Mouse (Mus musculus): ENCODE results near the gene Grm4. TPM values are rescaled to one million over a fixed set of nuclear protein-coding genes. Genes with fewer than 3 reads are reported as not detected.

Gene Grm4
- polyA plus RNA-seq, 1 experiment from 2014 or later, result not detected

GRCm38 (mm10) chr17:27541984-27542383 is 20.8 kb upstream of the Grm4 start:
- no peaks in the 10 kb centered on the region for H3K27me3 ChIP-seq (ENCODE audit: control insufficient read depth, insufficient read depth, low read depth, low read length)
- H3K4me3 ChIP-seq (ENCODE audit: low read depth, low read length), result no peak overlapping the region
- no peak overlapping the region for H3K4me2 ChIP-seq (ENCODE audit: low read depth, low read length)
- H3K9ac ChIP-seq (ENCODE audit: low read depth, low read length), result no peak overlapping the region
- H3K36me3 ChIP-seq (ENCODE audit: control insufficient read depth, insufficient read depth), result no peaks in the 10 kb centered on the region
- no peaks in the 10 kb centered on the region for H3K4me1 ChIP-seq (ENCODE audit: control insufficient read depth, low read depth, low read length)
- H3K9me3 ChIP-seq (replicated peaks; ENCODE audit: control insufficient read depth, low read length), result no peaks in the 10 kb centered on the region
- 65% methylated on average over 3 of the region's 3 CpGs for WGBS (ENCODE audit: insufficient replicate concordance)
- ATAC-seq (ENCODE audit: low read depth), result no peak
- no peak overlapping the region for H3K27ac ChIP-seq (ENCODE audit: low read length)

- no peak overlapping the region for H3K9ac ChIP-seq (ENCODE audit: low read depth, low read length)
- no peaks in the 10 kb centered on the region for H3K4me1 ChIP-seq (ENCODE audit: control insufficient read depth, low read depth, low read length)
- no peaks in the 10 kb centered on the region for H3K36me3 ChIP-seq (ENCODE audit: control insufficient read depth, insufficient read depth)
- no peaks in the 10 kb centered on the region for H3K27me3 ChIP-seq (ENCODE audit: control insufficient read depth, insufficient read depth, low read depth, low read length)
- H3K9me3 ChIP-seq (replicated peaks; ENCODE audit: control insufficient read depth, low read length), result no peaks in the 10 kb centered on the region
- no peak overlapping the region for H3K4me3 ChIP-seq (ENCODE audit: low read depth, low read length)
- no peak overlapping the region for H3K4me2 ChIP-seq (ENCODE audit: low read depth, low read length)
- WGBS (ENCODE audit: insufficient replicate concordance), result 68% methylated on average over 2 of the region's 2 CpGs
- H3K27ac ChIP-seq (ENCODE audit: low read length), result no peak overlapping the region
- no peak for ATAC-seq (ENCODE audit: low read depth)
These were observed 20.1 kb upstream of the Grm4 start for GRCm38 (mm10) chr17:27541261-27541660.

GRCm38 (mm10) chr17:27534718-27535117 is 13.5 kb upstream of the Grm4 start:
- no peak overlapping the region for H3K27ac ChIP-seq (ENCODE audit: low read length)
- ATAC-seq (ENCODE audit: low read depth), result no peak
- no peaks in the 10 kb centered on the region for H3K36me3 ChIP-seq (ENCODE audit: control insufficient read depth, insufficient read depth)
- no peak overlapping the region for H3K9ac ChIP-seq (ENCODE audit: low read depth, low read length)
- 3% methylated on average over 10 of the region's 10 CpGs for WGBS (ENCODE audit: insufficient replicate concordance)
- no peak overlapping the region for H3K4me3 ChIP-seq (ENCODE audit: low read depth, low read length)
- H3K27me3 ChIP-seq (ENCODE audit: control insufficient read depth, insufficient read depth, low read depth, low read length), result no peaks in the 10 kb centered on the region
- H3K4me2 ChIP-seq (ENCODE audit: low read depth, low read length), result no peak overlapping the region
- peaks cover 6% of the 10 kb centered on the region for H3K4me1 ChIP-seq (ENCODE audit: control insufficient read depth, low read depth, low read length)
- no peaks in the 10 kb centered on the region for H3K9me3 ChIP-seq (replicated peaks; ENCODE audit: control insufficient read depth, low read length)

GRCm38 (mm10) chr17:27533354-27533753 is 12.2 kb upstream of the Grm4 start:
- H3K9me3 ChIP-seq (replicated peaks; ENCODE audit: control insufficient read depth, low read length), result no peaks in the 10 kb centered on the region
- H3K36me3 ChIP-seq (ENCODE audit: control insufficient read depth, insufficient read depth), result no peaks in the 10 kb centered on the region
- WGBS (ENCODE audit: insufficient replicate concordance), result 73% methylated on average over 3 of the region's 3 CpGs
- no peak for ATAC-seq (ENCODE audit: low read depth)
- no peak overlapping the region for H3K27ac ChIP-seq (ENCODE audit: low read length)
- H3K4me3 ChIP-seq (ENCODE audit: low read depth, low read length), result no peak overlapping the region
- H3K4me1 ChIP-seq (ENCODE audit: control insufficient read depth, low read depth, low read length), result peaks cover 6% of the 10 kb centered on the region
- no peaks in the 10 kb centered on the region for H3K27me3 ChIP-seq (ENCODE audit: control insufficient read depth, insufficient read depth, low read depth, low read length)
- H3K9ac ChIP-seq (ENCODE audit: low read depth, low read length), result no peak overlapping the region
- no peak overlapping the region for H3K4me2 ChIP-seq (ENCODE audit: low read depth, low read length)

GRCm38 (mm10) chr17:27532095-27532494 is 10.9 kb upstream of the Grm4 start:
- Histone ChIP-seq H3K9ac (ENCODE audit: low read depth, low read length) (no peak overlapping the region), H3K27ac (ENCODE audit: low read length) (no peak overlapping the region), H3K4me3 (ENCODE audit: low read depth, low read length) (no peak overlapping the region), H3K4me2 (ENCODE audit: low read depth, low read length) (peak overlapping the region; percentile 13; the same call in 1 of the 2 replicates), H3K36me3 (ENCODE audit: control insufficient read depth, insufficient read depth) (no peaks in the 10 kb centered on the region), H3K4me1 (ENCODE audit: control insufficient read depth, low read depth, low read length) (peaks cover 6% of the 10 kb centered on the region), H3K27me3 (ENCODE audit: control insufficient read depth, insufficient read depth, low read depth, low read length) (no peaks in the 10 kb centered on the region), H3K9me3 (replicated peaks; ENCODE audit: control insufficient read depth, low read length) (no peaks in the 10 kb centered on the region)
- ATAC-seq (ENCODE audit: low read depth), result no peak
- WGBS (ENCODE audit: insufficient replicate concordance), result 59% methylated on average over 8 of the region's 8 CpGs

- Histone ChIP-seq H3K9ac (ENCODE audit: low read depth, low read length) (no peak overlapping the region), H3K9me3 (replicated peaks; ENCODE audit: control insufficient read depth, low read length) (no peaks in the 10 kb centered on the region), H3K27me3 (ENCODE audit: control insufficient read depth, insufficient read depth, low read depth, low read length) (no peaks in the 10 kb centered on the region), H3K36me3 (ENCODE audit: control insufficient read depth, insufficient read depth) (no peaks in the 10 kb centered on the region), H3K4me1 (ENCODE audit: control insufficient read depth, low read depth, low read length) (peaks cover 4% of the 10 kb centered on the region; the same call in 1 of the 2 replicates), H3K4me2 (ENCODE audit: low read depth, low read length) (no peak overlapping the region), H3K27ac (ENCODE audit: low read length) (no peak overlapping the region), H3K4me3 (ENCODE audit: low read depth, low read length) (no peak overlapping the region)
- WGBS (ENCODE audit: insufficient replicate concordance), result 71% methylated on average over 5 of the region's 5 CpGs
- no peak for ATAC-seq (ENCODE audit: low read depth)
These were observed 7.6 kb upstream of the Grm4 start for GRCm38 (mm10) chr17:27528767-27529166.

- no peak for ATAC-seq (ENCODE audit: low read depth)
- WGBS (ENCODE audit: insufficient replicate concordance), result 50% methylated on average over 8 of the region's 8 CpGs
- Histone ChIP-seq H3K4me2 (ENCODE audit: low read depth, low read length) (no peak overlapping the region), H3K36me3 (ENCODE audit: control insufficient read depth, insufficient read depth) (no peaks in the 10 kb centered on the region), H3K4me1 (ENCODE audit: control insufficient read depth, low read depth, low read length) (peaks cover 4% of the 10 kb centered on the region; the same call in 1 of the 2 replicates), H3K27me3 (ENCODE audit: control insufficient read depth, insufficient read depth, low read depth, low read length) (no peaks in the 10 kb centered on the region), H3K27ac (ENCODE audit: low read length) (no peak overlapping the region), H3K9me3 (replicated peaks; ENCODE audit: control insufficient read depth, low read length) (no peaks in the 10 kb centered on the region), H3K4me3 (ENCODE audit: low read depth, low read length) (no peak overlapping the region), H3K9ac (ENCODE audit: low read depth, low read length) (no peak overlapping the region)
These were observed 6.8 kb upstream of the Grm4 start for GRCm38 (mm10) chr17:27528030-27528429.

- H3K4me1 ChIP-seq (ENCODE audit: control insufficient read depth, low read depth, low read length), result peaks cover 4% of the 10 kb centered on the region; the same call in 1 of the 2 replicates
- H3K36me3 ChIP-seq (ENCODE audit: control insufficient read depth, insufficient read depth), result no peaks in the 10 kb centered on the region
- H3K9me3 ChIP-seq (replicated peaks; ENCODE audit: control insufficient read depth, low read length), result no peaks in the 10 kb centered on the region
- H3K4me2 ChIP-seq (ENCODE audit: low read depth, low read length), result no peak overlapping the region
- H3K27ac ChIP-seq (ENCODE audit: low read length), result no peak overlapping the region
- no peaks in the 10 kb centered on the region for H3K27me3 ChIP-seq (ENCODE audit: control insufficient read depth, insufficient read depth, low read depth, low read length)
- WGBS (ENCODE audit: insufficient replicate concordance), result 32% methylated on average over 6 of the region's 6 CpGs
- H3K4me3 ChIP-seq (ENCODE audit: low read depth, low read length), result no peak overlapping the region
- ATAC-seq (ENCODE audit: low read depth), result no peak
- no peak overlapping the region for H3K9ac ChIP-seq (ENCODE audit: low read depth, low read length)
These were observed 6.0 kb upstream of the Grm4 start for GRCm38 (mm10) chr17:27527188-27527587.

GRCm38 (mm10) chr17:27523121-27523520 is 1.9 kb upstream of the Grm4 start:
- no peaks in the 10 kb centered on the region for H3K4me1 ChIP-seq (ENCODE audit: control insufficient read depth, low read depth, low read length)
- 62% methylated on average over 7 of the region's 7 CpGs for WGBS (ENCODE audit: insufficient replicate concordance)
- ATAC-seq (ENCODE audit: low read depth), result 0 out of 2 replicates have a peak, but pooled peaks have one; percentile 21
- no peak overlapping the region for H3K4me2 ChIP-seq (ENCODE audit: low read depth, low read length)
- no peak overlapping the region for H3K4me3 ChIP-seq (ENCODE audit: low read depth, low read length)
- H3K27ac ChIP-seq (ENCODE audit: low read length), result no peak overlapping the region
- H3K9ac ChIP-seq (ENCODE audit: low read depth, low read length), result no peak overlapping the region
- H3K27me3 ChIP-seq (ENCODE audit: control insufficient read depth, insufficient read depth, low read depth, low read length), result peaks cover 19% of the 10 kb centered on the region
- no peaks in the 10 kb centered on the region for H3K9me3 ChIP-seq (replicated peaks; ENCODE audit: control insufficient read depth, low read length)
- no peaks in the 10 kb centered on the region for H3K36me3 ChIP-seq (ENCODE audit: control insufficient read depth, insufficient read depth)

Data from liver, embryonic 16.5 days (tissue).